In genomic region chr8:120631441-120632375, GRCm38 (mm10) we compare ENCODE assay signal across 23 mouse cellular contexts. TPM values are rescaled to one million over a fixed set of nuclear protein-coding genes. Genes with fewer than 3 reads are reported as not detected.
DNase-seq lines count a peak whose midpoint lies in the region; ATAC-seq and TF ChIP-seq lines count a peak whose summit lies in the region.
"Had no signal": no experiment of that assay in that cellular context is flagged by ENCODE, and none has a peak within 500 bp of the region (broad histone marks: within the 10 kb centered on the region; RNA-seq: fewer than 3 reads in every experiment).

No protein-coding gene starts in this region.

- 73% methylated on average over 21 of the region's 21 CpGs for WGBS in limb, embryonic 15.5 days
- WGBS in liver, embryonic 12.5 days (ENCODE audit: insufficient replicate concordance): 73% methylated on average over 21 of the region's 21 CpGs

- peak overlapping the region; percentile 78 for H3K27ac ChIP-seq in layer of hippocampus, adult 2 months
- peak overlapping the region; percentile 50; the same call in 1 of the 2 replicates for H3K27ac ChIP-seq in limb, embryonic 15.5 days
- no peak overlapping the region for H3K27ac ChIP-seq in liver, embryonic 12.5 days
- H3K27ac ChIP-seq: gastrocnemius, adult 2 months; heart, adult 2 months; heart, embryonic 15.5 days; hindbrain, embryonic 14.5 days; kidney, postnatal 0 days; liver, embryonic 13.5 days; midbrain, embryonic 15.5 days; stomach, postnatal 0 days had no signal

- ATAC-seq in limb, embryonic 15.5 days (ENCODE audit: insufficient number of reproducible peaks, low FRiP score, low TSS enrichment, low read depth): no peak
- no peak for ATAC-seq in granulocyte monocyte progenitor cell, adult 5-6 weeks (replicated peaks; ENCODE audit: poor library complexity, severe bottlenecking)
- ATAC-seq in liver, embryonic 12.5 days: no peak
- ATAC-seq: intestine, embryonic 16.5 days; midbrain, embryonic 15.5 days had no signal

- H3K9me3 ChIP-seq in limb, embryonic 15.5 days: no peaks in the 10 kb centered on the region
- 0 out of 2 replicates have a peak, but pooled peaks cover 4% of the 10 kb centered on the region for H3K9me3 ChIP-seq in liver, embryonic 12.5 days (replicated peaks)
- H3K9me3 ChIP-seq: heart, embryonic 15.5 days; liver, embryonic 13.5 days; midbrain, embryonic 15.5 days had no signal

- no peak overlapping the region for H3K4me2 ChIP-seq in limb, embryonic 15.5 days
- no peak overlapping the region for H3K4me2 ChIP-seq in liver, embryonic 12.5 days
- H3K4me2 ChIP-seq: heart, embryonic 15.5 days; hindbrain, embryonic 14.5 days; liver, embryonic 13.5 days; midbrain, embryonic 15.5 days had no signal

- peaks cover 33% of the 10 kb centered on the region for H3K4me1 ChIP-seq in limb, embryonic 15.5 days
- peaks cover 16% of the 10 kb centered on the region for H3K4me1 ChIP-seq in liver, embryonic 12.5 days

- no peak overlapping the region for H3K9ac ChIP-seq in limb, embryonic 15.5 days
- no peak overlapping the region for H3K9ac ChIP-seq in liver, embryonic 12.5 days
- H3K9ac ChIP-seq: heart, embryonic 15.5 days; hindbrain, embryonic 14.5 days; liver, embryonic 13.5 days; midbrain, embryonic 15.5 days had no signal

- no peak for TF ChIP-seq CTCF in layer of hippocampus, adult 2 months (conservative IDR thresholded peaks at IDR 0.05)

- no peaks in the 10 kb centered on the region for H3K36me3 ChIP-seq in limb, embryonic 15.5 days
- no peaks in the 10 kb centered on the region for H3K36me3 ChIP-seq in liver, embryonic 12.5 days
- H3K36me3 ChIP-seq: heart, embryonic 15.5 days; liver, embryonic 13.5 days; midbrain, embryonic 15.5 days had no signal

- peaks cover 19% of the 10 kb centered on the region for H3K27me3 ChIP-seq in limb, embryonic 15.5 days
- H3K27me3 ChIP-seq in liver, embryonic 12.5 days (replicated peaks): peaks cover 78% of the 10 kb centered on the region

- H3K4me3 ChIP-seq in layer of hippocampus, adult 2 months: no peak overlapping the region
- no peak overlapping the region for H3K4me3 ChIP-seq in limb, embryonic 15.5 days
- no peak overlapping the region for H3K4me3 ChIP-seq in liver, embryonic 12.5 days
- H3K4me3 ChIP-seq: gastrocnemius, adult 2 months; heart, adult 2 months; heart, embryonic 15.5 days; liver, embryonic 13.5 days; megakaryocyte, embryonic 14.5 days; midbrain, embryonic 15.5 days had no signal

- peak in 1 of 2 experiments; percentile 38 for DNase-seq in layer of hippocampus, adult 2 months (ENCODE audit: low spot score in 2 of 2)
- DNase-seq in layer of hippocampus, postnatal 25 days (ENCODE audit: extremely low spot score in 1 of 2, low spot score in 1 of 2): no peak
- peak; percentile 42 for DNase-seq in right cerebral cortex, adult 18-20 months
- DNase-seq in right cerebral cortex, postnatal 25 days: no peak
- DNase-seq in ZHBTc4 (ENCODE audit: low read depth, low spot score): peak; percentile 83
- DNase-seq: cerebellum, postnatal 14 days; gastrocnemius, adult 2 months; heart, adult 2 months; liver, embryonic 13.5 days; lung, postnatal 10 days; right cerebral cortex, postnatal 14 days; thymus, postnatal 4 days had no signal

RNA-seq across cellular contexts. Expression of gene 1190005I06Rik, which starts 15.7 kb away (rescaled TPM):
- 10 to 100 TPM; 14.0 to 15.6 TPM for total RNA-seq in layer of hippocampus, adult 2 months (2021)
- 10 to 100 TPM; 15.2 to 15.9 TPM for total RNA-seq in layer of hippocampus, postnatal 25 days (2021)
- 7.7 and 9.9 TPM in 2 replicates for polyA plus RNA-seq in limb, embryonic 15.5 days (2015; fragmentation: Nextera tagmentation; extraction: Ambion mirVana)
- total RNA-seq in granulocyte monocyte progenitor cell, adult 5-6 weeks (2014; fragmentation: Nextera tagmentation): not detected in 2 replicates
- total RNA-seq in granulocyte monocyte progenitor cell, adult 5-6 weeks (2017): 0.60 TPM in 1 of 2 replicates, not detected in the other
- polyA plus RNA-seq in liver, embryonic 12.5 days (2016; fragmentation: Nextera tagmentation; extraction: Ambion mirVana): 0.83 and 1.3 TPM in 2 replicates

RNA-seq across cellular contexts. Expression of gene Gm27021, which starts 36.2 kb away (rescaled TPM):
- total RNA-seq in layer of hippocampus, adult 2 months (2021): under 1 TPM in 1 of 2 experiments, not detected in 1; 0.69 TPM
- not detected for total RNA-seq in layer of hippocampus, postnatal 25 days (2021)
- polyA plus RNA-seq in limb, embryonic 15.5 days (2015; fragmentation: Nextera tagmentation; extraction: Ambion mirVana): 2.2 and 5.0 TPM in 2 replicates
- total RNA-seq in granulocyte monocyte progenitor cell, adult 5-6 weeks (2014; fragmentation: Nextera tagmentation): not detected in 2 replicates
- not detected in 2 replicates for total RNA-seq in granulocyte monocyte progenitor cell, adult 5-6 weeks (2017)
- polyA plus RNA-seq in liver, embryonic 12.5 days (2016; fragmentation: Nextera tagmentation; extraction: Ambion mirVana): 0.69 and 0.79 TPM in 2 replicates
- total RNA-seq: gastrocnemius, adult 2 months; heart, adult 2 months; left cerebral cortex, postnatal 14 days had no signal
- polyA plus RNA-seq: heart, adult 2 months had no signal

RNA-seq across cellular contexts. Expression of gene Cox4i1, which starts 36.3 kb away (rescaled TPM):
- 1,000 to 10,000 TPM in 1 of 2 experiments, 100 to 1,000 TPM in 1; 991 to 1,040 TPM for total RNA-seq in layer of hippocampus, adult 2 months (2021)
- 1,000 to 10,000 TPM; 1,090 to 1,232 TPM for total RNA-seq in layer of hippocampus, postnatal 25 days (2021)
- 903 and 912 TPM in 2 replicates for polyA plus RNA-seq in limb, embryonic 15.5 days (2015; fragmentation: Nextera tagmentation; extraction: Ambion mirVana)
- 1,083 and 1,131 TPM in 2 replicates for total RNA-seq in granulocyte monocyte progenitor cell, adult 5-6 weeks (2014; fragmentation: Nextera tagmentation)
- total RNA-seq in granulocyte monocyte progenitor cell, adult 5-6 weeks (2017): 462 and 506 TPM in 2 replicates
- polyA plus RNA-seq in liver, embryonic 12.5 days (2016; fragmentation: Nextera tagmentation; extraction: Ambion mirVana): 769 and 831 TPM in 2 replicates

RNA-seq across cellular contexts. Expression of gene Emc8, which starts 36.7 kb away (rescaled TPM):
- 10 to 100 TPM; 74.1 to 85.4 TPM for total RNA-seq in layer of hippocampus, adult 2 months (2021)
- total RNA-seq in layer of hippocampus, postnatal 25 days (2021): 10 to 100 TPM; 73.4 to 89.1 TPM
- polyA plus RNA-seq in limb, embryonic 15.5 days (2015; fragmentation: Nextera tagmentation; extraction: Ambion mirVana): 205 and 218 TPM in 2 replicates
- total RNA-seq in granulocyte monocyte progenitor cell, adult 5-6 weeks (2014; fragmentation: Nextera tagmentation): 34.9 and 56.5 TPM in 2 replicates
- 36.5 and 61.2 TPM in 2 replicates for total RNA-seq in granulocyte monocyte progenitor cell, adult 5-6 weeks (2017)
- polyA plus RNA-seq in liver, embryonic 12.5 days (2016; fragmentation: Nextera tagmentation; extraction: Ambion mirVana): 171 and 180 TPM in 2 replicates

RNA-seq across cellular contexts. Expression of gene Gins2, which starts 42.6 kb away (rescaled TPM):
- 1 to 10 TPM; 5.2 to 6.2 TPM for total RNA-seq in layer of hippocampus, adult 2 months (2021)
- total RNA-seq in layer of hippocampus, postnatal 25 days (2021): 1 to 10 TPM; 2.9 to 4.6 TPM
- polyA plus RNA-seq in limb, embryonic 15.5 days (2015; fragmentation: Nextera tagmentation; extraction: Ambion mirVana): 81.4 and 85.2 TPM in 2 replicates
- total RNA-seq in granulocyte monocyte progenitor cell, adult 5-6 weeks (2014; fragmentation: Nextera tagmentation): 54.6 and 81.8 TPM in 2 replicates
- total RNA-seq in granulocyte monocyte progenitor cell, adult 5-6 weeks (2017): 42.4 and 47.6 TPM in 2 replicates
- polyA plus RNA-seq in liver, embryonic 12.5 days (2016; fragmentation: Nextera tagmentation; extraction: Ambion mirVana): 77.5 and 81.2 TPM in 2 replicates

Comparison
In these comparisons a context has a peak if more than half of its experiments do, and no peak if none do; other contexts are left out.
1. DNase-seq: peak in right cerebral cortex, adult 18-20 months (single experiment) and ZHBTc4 (single experiment); none in layer of hippocampus, postnatal 25 days (0 of 2) and right cerebral cortex, postnatal 25 days (single experiment).
2. RNA of gene 1190005I06Rik, which starts 15.7 kb away (total RNA-seq): 15.2 to 15.9 TPM in layer of hippocampus, postnatal 25 days and 14.0 to 15.6 TPM in layer of hippocampus, adult 2 months; 0.60 TPM in granulocyte monocyte progenitor cell, adult 5-6 weeks; every median in the first group is over 4 times any median in the second.